Mouse (Mus musculus) G1E (cell line): ENCODE measurements around the gene Fam155a.

Source experiments
- CTCF ChIP-seq: IDR thresholded peaks from 2 replicates; pipeline ENCODE4 v1.5.1; 2012; ENCODE audit warnings: low read depth, low read length, inconsistent platforms, mixed read lengths
- GATA1 ChIP-seq: IDR thresholded peaks from 2 replicates; pipeline ENCODE4 v1.6.1; 2012; ENCODE audit warnings: borderline replicate concordance, low read length, inconsistent platforms, mixed read lengths
- GATA2 ChIP-seq: IDR thresholded peaks from 2 replicates; pipeline ENCODE4 v1.6.1; 2012; ENCODE audit warnings: low read depth, low read length, inconsistent platforms, borderline replicate concordance
- POLR2AphosphoS5 ChIP-seq: IDR thresholded peaks from 2 replicates; pipeline ENCODE4 v1.6.1; 2012; ENCODE audit warnings: low read depth, low read length, inconsistent platforms; ENCODE audit not compliant: insufficient replicate concordance
- TAL1 ChIP-seq: conservative IDR thresholded peaks from 2 replicates; pipeline ENCODE4 v1.6.1; 2012; ENCODE audit warnings: low read depth, low read length, inconsistent platforms, mixed read lengths

DNA sequence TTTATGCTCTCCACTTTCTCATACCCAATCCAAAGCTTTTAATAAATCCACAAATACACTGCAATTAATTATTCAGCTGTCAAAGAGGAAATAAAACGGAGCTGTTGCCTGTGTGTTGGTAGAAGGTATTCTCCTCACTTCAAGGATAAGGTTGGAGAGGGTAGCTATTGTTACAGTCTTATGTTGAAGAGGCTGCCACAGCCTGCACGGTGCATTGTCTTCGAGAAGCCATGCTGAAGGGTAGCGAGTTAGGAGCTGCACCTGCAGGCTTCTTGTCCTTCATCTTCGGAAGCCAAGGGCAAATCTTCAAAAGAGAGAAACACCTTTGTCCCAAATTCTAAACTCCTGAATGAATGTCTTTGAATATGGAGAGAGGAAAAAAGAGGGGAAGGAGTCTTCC lies 288.4 kb downstream of the Fam155a start:
- no peak for TF ChIP-seq CTCF
- no peak for TF ChIP-seq GATA1
- TF ChIP-seq TAL1, result no peak
- TF ChIP-seq POLR2AphosphoS5, result no peak
- no peak for TF ChIP-seq GATA2
